Mouse (Mus musculus) cerebellum, postnatal 36 days (tissue): ENCODE data around the gene Zeb2.

Experiments used
- DNase-seq, 2 experiments: peaks; one replicate each; pipeline ENCODE4 v3.0.0; 2021 to 2022; ENCODE audit warnings: mixed read lengths in 2 of 2

Gene Zeb2

DNA sequence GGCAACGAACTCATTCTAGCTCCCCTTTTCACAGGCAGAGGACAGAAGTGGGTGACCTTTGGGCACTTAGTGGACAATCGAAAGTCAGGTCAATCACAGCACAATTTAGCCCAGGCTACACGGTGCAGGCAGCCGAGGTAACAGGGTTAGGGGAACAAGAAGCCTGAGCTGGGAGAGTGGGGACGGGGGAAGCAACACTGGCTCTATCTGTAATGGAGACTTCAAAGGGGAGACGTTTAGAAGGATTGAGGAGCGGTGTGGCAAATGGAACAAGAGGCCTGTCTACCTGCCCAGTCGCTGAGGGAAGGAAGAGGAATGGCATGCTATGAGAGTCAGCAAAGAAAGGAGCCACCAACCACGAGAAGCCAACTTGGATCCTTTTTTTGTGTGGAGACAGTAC, 57.0 kb downstream of the Zeb2 start:
- DNase-seq, result no peak

DNA sequence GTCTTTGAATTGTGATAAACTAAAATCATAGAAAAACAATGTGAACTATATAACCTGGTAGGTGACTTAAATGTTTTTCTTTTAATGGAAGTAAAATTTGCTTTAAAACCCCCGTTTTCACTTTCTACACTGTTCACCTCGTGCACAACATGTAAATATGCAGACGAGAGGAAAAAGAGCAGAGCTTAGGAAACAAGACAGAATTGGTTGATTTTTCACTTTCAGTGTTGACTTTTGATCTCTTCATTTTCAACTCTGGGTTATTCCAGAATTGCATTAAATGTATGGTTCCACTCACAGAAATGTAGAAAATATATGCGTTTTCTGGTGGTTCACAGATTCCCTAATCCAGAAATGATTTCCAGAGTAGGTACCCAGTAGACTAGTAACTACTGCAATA, 57.6 kb downstream of the Zeb2 start:
- no peak for DNase-seq

DNA sequence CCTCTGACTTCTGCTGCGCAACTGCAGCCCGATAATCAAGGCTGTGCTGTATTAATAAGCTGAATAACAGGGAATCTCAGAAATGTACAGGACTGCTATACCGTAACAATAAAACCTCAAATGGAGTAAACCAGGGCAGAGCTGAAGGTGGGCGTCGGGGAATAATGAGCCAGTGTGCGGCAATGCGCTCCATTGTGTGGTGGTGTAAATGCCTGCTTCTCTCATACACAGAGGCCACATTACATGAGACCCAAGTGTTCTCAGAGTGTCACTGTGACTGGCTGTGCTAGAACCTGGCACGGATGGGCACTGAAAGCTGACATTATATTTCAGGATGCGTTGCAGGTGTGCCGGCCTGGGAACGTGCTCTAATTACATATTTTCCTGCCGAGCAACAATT, 58.2 kb downstream of the Zeb2 start:
- DNase-seq, result no peak

DNA sequence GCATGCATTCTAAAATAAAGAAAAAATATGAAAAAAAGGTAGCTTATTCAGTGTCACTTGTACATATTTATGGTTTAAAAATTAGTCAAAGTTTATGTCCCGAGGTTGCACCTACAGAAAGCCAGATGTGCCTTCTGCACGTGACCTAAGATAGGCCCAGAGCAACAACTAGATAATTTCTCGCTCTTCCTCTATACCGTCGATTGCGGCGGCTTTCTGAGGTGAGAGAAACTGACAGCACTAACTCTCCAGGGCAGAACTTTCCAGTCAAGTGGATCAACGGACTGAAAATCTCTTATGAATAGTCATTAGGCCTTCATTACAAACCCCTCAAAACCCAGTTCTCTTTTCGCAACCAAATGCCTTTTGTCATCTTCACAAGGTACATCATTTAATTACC, 59.0 kb downstream of the Zeb2 start:
- DNase-seq, result no peak

DNA sequence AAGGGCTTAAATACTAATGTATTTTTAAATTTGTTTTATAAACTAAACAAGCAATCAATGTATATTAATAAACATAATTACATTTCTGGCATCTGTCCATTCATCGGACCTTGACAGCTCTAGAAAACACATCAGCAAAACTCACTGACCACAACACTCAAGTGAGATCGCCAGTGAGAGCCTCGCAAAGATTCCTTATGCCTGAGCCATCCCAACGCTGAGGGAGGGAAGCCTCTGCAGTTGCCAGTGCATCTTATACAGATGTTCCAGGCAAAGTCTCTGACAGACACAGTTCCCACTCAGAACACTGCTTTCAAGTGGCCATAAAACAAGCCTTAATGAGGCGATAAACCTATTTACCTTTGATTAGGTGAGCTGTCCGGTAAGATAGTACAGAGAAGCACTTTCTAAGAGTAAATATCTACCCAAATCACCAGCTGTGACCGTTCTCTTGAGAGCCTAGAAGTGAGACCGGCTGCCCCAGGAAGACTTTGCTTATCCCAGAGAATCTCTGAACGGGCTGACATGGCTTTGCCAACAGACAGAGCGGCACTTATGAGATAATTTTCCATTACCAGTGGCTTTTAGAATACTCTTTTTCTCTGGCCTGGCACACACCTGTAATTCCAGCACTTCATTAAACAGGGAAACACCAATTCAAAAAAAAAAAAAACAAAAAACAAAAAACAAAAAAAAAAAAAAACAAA, 60.2 kb downstream of the Zeb2 start:
- DNase-seq, result no peak

DNA sequence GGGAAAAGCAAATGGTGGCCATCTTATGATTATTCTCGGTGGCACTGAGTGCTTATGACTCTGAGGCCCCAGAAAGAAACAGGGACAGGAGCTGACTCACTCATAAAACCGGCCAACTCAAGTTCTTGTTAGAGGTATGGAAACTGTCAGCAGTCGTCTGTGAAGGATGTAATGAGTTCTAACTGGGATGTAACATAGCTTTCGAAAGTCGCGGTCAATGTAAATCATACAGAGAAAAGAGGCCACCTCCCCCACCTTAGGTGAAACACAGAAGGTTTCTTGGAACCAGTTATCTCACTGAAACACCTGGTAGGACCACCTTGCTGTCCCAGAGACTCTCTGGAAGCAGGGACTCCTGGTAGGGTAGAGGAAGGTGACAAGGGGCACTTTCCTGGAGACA, 61.3 kb downstream of the Zeb2 start:
- no peak for DNase-seq

DNA sequence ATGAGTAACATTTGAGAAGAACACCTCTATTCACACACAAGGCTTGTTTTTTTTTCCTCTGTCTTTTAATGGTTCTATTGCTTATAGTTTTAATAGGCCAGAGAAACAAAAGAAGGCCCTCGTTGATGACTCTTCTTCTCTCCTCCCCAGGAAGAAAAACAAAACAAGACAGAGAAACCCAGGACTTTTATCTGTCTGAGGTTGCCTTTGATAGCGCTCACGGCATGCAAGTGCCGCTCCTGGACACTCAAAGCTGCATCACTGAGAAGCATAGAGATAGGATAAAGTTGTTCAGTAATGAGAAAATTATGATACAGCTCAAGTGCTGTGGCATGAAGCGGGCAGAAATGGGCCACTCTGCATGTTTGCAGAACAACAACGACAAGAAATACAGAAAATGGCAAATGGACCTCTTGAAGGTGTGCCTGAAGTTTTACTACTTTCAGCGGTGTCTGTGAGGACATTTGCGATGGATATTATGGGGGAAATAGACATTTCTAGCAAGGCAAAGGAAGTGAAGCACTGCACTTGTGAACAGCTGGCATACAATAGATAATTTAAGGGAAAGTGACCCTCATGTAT, 62.1 kb downstream of the Zeb2 start:
- DNase-seq, result no peak

DNA sequence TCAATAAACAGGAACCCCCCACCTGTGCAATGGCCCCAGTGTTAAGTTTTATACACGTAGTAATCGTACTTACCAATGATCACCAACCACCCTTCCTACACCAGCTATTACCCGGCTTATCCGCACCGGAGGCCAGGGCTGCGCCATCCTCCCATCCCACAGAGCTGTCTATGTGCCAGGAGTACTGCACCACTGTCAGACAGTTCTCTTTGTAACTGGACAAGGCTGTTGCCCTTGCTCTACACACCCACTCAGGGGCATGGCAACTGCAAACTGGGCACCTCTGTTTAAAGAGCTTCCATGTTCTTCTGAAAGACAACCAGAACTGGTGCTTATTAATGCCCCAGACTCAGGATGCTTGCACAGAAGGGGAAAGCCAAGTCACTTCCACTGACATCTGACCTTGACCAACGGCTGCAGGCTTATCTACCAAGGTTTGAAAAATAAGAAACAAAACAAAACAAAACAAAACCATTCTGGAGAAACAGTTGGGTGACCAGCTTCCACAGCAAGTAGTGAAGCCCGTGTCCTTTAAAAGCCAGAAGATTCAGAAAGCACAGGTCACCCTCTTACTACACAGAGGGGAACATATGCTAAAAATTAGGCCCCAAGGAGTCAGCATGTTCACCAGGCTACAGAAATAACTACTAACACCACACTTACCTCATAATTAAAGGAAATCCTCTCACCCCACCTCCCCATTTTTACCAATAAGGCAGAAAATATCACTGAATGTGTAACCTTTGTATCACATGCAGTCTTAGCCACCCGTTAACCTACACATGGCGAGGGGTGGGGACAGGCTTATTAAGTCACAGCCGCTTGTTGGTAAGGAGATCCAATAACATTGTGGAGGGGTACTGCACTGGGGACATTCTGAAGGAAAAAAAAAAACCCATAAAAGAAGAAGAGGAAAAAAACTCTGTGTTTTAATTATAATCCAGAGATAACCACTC, 62.8 kb downstream of the Zeb2 start:
- DNase-seq, result no peak

DNA sequence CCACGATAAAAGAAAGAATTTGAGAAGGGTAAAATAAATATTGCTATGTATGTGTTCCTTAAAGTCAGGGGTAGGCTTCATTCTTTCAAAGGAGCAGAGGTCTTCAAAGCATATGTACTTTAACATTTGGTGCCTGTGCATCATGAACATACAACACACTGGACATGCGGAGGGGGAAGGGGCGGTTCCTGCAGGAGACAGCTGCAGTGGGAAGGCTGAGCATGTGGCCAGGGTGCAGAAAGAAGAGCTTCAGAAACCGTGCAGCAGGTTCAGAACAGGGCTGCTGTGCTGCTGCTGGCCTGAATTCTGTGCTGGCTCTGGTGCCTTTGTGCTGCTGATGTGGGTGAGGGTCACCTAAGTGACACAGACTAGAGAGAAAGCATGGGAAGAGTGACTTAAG, 64.6 kb downstream of the Zeb2 start:
- DNase-seq, result no peak

DNA sequence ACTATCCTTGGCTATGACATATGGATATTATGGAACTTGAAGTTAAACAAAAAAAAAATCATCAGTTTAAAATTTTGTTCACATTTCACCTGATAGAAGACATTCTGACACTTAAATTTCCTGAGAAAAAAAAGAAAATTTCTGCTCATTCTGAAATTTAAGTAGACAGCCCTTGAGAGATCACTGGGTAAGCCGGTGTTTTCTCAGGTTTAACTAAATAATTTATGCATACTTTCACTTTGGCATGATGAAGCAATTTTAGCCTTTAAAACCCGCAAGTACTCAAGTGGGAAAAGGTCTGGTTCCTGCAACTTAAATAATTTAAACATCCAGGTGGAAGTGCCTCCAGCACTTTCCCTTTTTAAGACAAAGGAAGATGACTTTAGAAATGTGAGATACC, 65.9 kb downstream of the Zeb2 start:
- DNase-seq, result no peak

DNA sequence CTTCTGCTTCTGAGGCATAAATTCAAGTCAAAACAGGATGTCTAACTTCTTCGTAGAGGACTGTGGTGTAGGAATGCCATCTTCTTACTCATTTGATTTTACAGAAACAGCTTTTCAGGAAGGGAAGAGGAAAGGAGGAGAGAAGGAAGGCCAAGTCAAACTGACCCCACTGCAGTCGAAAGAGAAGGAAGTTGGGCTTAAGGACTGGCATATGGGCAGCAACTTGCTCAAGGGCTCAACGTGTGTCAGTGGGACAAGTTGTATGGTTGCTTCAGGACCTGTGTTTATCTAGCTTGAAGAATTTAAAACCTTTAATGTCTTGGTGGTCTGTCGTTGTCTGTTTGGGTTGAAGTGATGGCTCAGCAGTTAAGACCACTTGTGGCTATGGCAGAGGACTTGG, 67.3 kb downstream of the Zeb2 start:
- no peak for DNase-seq

DNA sequence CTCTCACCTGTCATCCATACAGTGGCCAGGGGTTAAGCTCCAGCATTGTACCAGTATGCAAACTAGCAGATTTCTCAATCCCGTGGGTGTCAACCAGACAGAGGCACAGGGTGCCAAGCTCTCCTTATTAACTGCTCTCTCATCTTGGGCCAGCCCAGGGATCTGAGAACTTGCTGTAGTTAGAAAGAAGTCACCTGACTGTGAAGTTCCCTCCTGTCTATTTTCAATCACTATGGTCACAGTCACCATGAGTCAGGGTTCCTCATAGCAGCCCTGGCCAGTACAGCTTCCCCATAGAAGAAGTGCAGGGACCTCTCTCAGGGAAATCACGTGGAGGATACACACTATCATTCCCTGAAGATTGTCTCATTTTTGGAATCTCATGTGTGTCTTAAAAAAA, 67.9 kb downstream of the Zeb2 start:
- no peak for DNase-seq

DNA sequence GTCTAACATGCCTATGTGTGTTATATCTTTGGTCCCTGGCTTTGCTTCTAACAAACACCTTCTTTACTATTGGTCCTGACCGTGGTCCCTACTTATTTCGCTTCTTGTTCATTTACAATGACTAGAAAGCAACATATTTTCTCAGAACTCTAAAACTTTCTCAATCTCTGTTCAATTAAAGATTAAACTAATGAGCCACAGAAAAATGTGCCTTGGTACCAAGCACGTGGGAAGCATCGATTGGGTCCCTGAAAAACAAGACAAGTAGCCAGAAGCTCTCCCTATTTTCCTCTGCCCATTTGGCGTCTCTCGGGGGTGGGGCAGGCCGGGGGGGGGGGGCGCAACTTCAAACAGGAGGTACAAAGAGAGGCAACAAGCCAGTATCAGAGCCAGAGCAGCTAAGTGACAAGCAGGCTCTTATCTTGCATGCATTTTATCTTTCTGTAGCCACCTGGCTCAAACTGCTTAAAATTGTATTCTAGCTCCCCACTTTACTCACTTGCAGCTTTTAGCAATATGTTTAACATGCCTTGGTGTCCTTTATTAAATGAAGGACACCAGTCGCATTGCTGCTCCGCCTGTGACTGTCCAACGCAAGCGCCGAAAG, 76.4 kb downstream of the Zeb2 start:
- no peak for DNase-seq

DNA sequence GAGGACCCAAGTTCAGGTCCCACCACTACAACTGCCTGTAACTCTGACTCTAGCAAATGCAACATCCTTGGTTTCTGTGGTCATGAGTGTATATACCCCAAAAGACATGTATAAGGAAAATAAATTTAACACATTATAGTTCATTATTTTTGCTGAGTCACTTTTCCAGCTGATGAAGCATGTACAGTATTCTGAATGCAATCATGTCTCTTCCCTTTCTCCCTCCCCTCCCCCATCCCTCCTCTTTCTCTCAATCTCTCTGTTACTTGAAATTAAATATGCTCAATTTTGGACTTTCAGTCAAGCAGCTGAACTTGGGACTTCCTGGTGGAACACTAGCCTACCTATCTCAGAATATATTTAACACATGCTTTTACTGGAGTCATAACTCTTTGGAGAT, 77.7 kb downstream of the Zeb2 start:
- no peak for DNase-seq

DNA sequence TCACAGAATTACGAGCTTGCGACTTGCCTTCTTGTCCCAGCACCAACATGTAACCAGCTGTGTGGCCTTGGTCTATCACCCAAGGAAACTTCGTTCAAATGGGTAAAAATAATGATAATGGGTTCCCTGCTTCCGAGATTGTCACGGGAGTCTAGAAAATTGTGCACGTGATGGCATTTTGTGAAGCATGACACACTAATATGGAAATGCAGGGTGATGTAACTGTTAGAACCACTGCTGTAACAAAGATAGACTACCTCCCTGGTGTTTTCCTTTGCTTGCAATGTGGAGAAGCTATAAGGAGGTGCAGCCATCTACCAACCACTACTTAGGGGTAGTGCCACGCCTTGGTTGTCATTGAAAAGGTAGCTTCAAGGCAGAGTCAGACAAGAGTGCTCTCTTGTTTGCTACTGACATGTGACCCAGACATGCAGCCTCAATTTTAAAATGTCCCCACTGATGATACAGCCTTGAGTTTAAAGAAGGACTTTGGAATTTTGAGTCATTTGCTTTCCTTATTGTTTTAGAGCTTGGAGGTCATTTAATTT, 89.0 kb downstream of the Zeb2 start:
- no peak for DNase-seq

DNA sequence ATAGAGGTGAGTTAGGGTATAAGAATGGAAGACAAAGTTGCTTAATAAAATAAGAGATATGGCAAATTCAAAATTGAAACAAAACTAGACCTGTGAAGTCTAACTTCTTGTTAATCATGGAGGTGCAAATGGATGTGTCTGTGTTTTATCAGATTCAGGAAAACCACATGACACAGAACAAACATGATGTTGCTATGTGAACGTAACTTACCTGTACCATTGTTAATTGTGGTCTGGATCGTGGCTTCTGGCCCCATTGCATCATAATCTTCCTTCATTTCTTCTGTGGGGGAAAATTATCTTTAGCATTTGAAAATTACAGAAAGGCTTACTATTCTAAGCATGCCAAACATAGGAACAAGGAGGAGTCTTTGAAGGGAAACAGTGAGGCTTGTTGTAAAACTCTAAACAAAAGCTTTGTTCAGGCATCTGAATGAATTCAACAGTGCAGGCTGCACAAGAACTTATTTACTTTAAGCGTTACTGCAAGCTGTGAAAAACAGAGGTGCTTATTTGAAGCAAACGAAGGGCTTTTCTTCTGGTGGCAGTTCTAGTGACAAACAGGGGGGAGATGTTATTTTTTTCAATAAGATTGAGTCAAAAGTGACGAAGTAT, 99.9 kb downstream of the Zeb2 start:
- no peak for DNase-seq

DNA sequence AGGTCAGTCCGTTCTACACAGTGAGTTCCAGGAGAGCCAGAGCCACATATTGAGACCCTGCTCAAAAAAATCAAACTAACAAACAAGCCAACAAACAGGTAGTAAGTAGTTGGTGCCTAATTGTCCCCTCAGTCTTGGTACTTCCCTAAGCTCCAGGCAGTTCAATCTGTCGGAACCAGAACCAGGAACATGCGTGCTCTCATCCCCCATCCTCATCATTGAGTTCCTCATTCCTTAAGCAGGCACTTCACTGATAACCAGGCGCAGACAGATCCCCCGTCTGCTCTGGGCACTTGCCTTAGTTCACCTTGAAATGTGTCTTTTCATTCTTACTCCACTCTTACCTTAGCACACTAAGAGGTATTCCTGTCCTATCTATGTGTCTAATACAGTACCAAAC, 103.9 kb downstream of the Zeb2 start:
- DNase-seq, result no peak

DNA sequence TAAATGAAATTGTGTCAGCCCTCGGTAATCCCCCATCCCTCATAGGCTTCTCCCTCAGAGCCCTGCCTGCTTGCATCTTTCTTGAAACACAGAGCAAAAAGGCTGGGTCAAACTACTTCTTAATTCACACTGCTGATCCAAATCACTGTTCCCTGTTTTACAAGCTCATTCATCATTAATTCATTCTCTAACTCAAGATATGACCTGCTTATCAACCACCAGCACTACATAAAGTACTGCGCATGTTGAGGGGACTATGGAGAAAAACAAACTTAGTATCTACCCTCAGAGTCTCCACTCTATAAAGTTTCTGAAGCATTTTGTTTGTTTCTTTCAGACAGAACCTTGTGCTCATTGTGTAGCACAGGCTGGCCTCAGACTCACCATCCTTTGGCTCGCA, 104.5 kb downstream of the Zeb2 start:
- DNase-seq, result no peak

DNA sequence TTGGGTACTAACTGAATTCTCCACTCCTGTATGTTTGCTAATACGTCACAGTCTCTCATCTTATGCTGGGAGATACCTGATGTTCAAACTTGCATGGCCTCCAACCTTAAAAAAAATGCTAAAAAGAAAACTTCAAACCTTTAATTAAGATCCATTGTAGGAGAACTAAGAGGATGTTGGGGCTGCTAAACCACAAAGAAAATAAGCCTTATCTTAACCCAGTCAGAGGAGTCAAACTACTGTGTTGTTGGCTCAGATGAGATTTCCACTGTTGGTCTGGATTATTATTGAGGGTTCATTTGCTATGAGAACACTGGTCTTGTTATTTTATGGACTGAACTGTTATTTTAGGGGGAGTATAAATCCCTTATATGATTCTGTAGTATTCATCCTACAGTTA, 106.5 kb downstream of the Zeb2 start:
- no peak for DNase-seq

DNA sequence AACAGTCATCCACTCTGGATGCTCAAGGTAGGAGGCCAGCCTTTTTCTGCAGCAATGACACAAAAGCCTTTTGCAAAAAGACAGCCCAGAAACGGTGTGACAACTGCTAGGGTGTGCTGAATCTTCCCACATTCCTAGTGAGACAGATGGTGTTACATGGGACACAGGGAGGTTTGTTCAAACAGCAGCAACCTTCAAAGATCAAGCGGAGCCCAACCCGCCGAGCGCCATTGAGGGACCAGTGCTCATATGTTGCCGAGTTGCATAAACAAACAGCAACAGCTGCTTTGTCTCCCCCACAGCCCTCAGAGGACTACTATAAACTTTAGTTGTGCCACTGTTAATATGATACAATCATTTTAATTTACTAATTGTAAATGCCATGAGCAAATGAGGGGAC, 117.3 kb downstream of the Zeb2 start:
- no peak for DNase-seq

DNA sequence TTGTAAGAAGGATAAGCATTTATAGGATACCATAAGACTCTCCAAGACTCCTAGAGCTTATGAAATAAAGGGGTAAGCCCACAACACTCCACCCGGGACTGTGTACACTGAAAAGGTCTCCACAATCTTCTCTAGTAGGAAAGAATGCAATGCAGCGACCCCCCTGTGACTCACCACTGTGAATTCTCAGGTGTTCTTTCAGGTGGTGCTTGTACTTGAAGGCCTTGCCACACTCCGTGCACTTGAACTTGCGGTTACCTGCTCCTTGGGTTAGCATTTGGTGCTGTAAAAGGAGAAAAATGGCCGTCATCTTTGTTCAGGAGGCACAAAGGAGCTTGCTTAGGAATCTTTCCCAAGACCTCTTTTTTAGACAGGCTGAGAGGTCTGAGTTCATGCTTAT, 118.5 kb downstream of the Zeb2 start:
- DNase-seq, result no peak

DNA sequence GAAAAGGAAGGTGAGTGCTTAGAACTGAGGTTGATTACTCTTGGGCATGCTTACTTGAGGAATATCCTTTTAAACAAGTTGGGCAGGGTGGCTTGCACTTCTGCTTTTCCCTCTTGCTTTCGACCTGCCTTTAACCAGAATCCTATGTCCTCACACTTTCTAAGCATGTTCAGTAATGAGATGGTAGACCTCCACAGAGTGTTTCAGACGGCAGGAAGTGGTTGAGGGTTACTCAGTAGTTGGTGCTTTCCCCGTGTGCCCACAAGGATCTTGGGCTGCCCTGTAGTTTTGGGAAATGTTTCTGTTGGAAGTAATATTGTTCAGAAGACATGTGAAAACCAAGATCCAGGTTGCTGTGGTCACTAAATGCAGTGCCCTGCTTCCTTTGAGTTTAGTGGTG, 135.5 kb downstream of the Zeb2 start:
- DNase-seq, result no peak
